Mouse (Mus musculus): Measurements from ENCODE around the gene Gstm5. TPM values are rescaled to one million over a fixed set of nuclear protein-coding genes. Genes with fewer than 3 reads are reported as not detected.

Gstm5 gene
- polyA plus RNA-seq (2012; fragmentation: generic; extraction: Trizol): 20.7 TPM
- long read RNA-seq, experiment 1, transcript Gstm5-201 (8 exons, 945 nt): major isoform, 46 of 51 reads
- long read RNA-seq, experiment 1, partial matches to known transcripts: 2 of 51 reads
- long read RNA-seq, experiment 1, other reads (novel, unspliced or antisense): 1 of 51 reads
- long read RNA-seq, experiment 2, transcript Gstm5-201 (8 exons, 945 nt): major isoform, 6 of 7 reads
- long read RNA-seq, experiment 2, partial matches to known transcripts: 0 of 7 reads
- long read RNA-seq, experiment 2, other reads (novel, unspliced or antisense): 0 of 7 reads

DNA sequence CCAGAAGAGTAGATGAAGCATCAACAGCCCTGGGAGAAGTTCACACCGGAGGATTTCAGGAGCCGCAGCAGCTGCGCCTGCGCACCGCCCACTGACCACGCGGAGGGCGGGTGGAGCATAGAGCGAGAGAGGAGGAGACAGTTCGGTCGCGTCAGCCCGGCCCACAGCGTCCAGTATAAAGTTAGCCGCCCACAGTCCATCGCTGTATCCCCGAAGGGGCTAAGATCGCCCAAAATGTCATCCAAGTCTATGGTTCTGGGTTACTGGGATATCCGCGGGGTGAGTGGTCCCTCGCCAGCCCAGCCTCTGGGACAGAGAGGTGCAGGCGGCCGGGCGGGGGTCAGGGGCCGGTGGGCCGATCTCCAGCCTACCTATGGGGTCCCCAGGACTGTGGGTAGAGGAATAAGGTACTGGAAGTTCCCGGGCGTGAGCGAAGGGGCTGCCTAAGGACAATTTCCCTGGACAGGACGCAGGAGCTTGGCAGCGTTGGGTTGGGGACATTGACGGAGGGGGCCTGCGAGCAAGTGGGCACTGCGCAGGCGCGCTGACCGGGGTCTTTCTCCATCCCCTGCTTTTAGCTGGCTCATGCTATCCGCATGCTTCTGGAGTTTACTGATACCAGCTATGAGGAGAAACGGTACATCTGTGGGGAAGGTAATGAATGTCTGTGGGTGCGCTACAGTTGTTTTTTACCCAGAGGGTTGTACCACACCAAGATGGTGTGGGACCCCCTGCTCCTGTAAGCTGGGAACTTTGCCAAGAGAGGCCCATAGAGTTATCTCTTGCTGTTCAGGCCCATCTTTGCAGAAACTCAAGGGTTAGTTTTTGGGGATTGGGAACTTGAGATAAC, at the start of gene Gstm5:
TSS of gene Gstm5 (plus strand) at position 102 of the 850 bp plus-strand sequence.
- no peak for TF ChIP-seq MYOG (IDR thresholded peaks at IDR 0.05; ENCODE audit: control insufficient read depth, extremely low read depth, insufficient read length)
- no peak for TF ChIP-seq MYOD1 (IDR thresholded peaks at IDR 0.05; ENCODE audit: control insufficient read depth, insufficient read length, low read depth)
- no peak for TF ChIP-seq CEBPB (IDR thresholded peaks at IDR 0.05; ENCODE audit: low read depth)
- no peak for TF ChIP-seq USF1 (IDR thresholded peaks at IDR 0.05; ENCODE audit: low read depth)
- peak; percentile 55 for TF ChIP-seq MAX (IDR thresholded peaks at IDR 0.05)
- no peak for TF ChIP-seq FOSL1 (IDR thresholded peaks at IDR 0.05; ENCODE audit: insufficient read depth, low read length, poor library complexity, severe bottlenecking)

DNA sequence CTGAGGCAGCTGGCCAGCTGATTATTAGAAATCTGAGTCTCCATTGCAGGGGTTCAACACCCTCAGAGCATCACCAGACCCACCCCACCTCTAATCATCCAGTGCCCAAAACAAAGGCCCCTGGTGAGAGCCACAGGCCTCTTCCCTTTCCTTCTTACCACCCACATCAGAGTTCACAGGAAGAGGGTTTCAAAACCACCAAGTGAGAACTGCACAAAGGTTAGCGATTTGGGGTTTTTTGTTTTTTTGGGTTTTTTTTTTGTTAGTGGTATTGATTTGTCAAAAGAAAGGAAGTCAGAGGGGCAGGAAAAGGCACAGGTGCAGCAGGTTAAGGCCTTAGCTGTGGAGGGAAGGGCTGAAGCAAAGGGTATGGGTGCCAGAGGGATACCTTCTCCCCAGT, 49.4 kb upstream of the Gstm5 start:
- no peaks in the 10 kb centered on the region for H3K79me2 ChIP-seq (ENCODE audit: control insufficient read depth, insufficient read depth)
- no peak for TF ChIP-seq FOSL1 (IDR thresholded peaks at IDR 0.05; ENCODE audit: insufficient read depth, low read length, poor library complexity, severe bottlenecking)
- TF ChIP-seq CEBPB (IDR thresholded peaks at IDR 0.05; ENCODE audit: low read depth): no peak
- no peak for TF ChIP-seq MAX (IDR thresholded peaks at IDR 0.05)
- TF ChIP-seq MYOG (IDR thresholded peaks at IDR 0.05; ENCODE audit: control insufficient read depth, extremely low read depth, insufficient read length): no peak
- no peak for TF ChIP-seq MYOD1 (IDR thresholded peaks at IDR 0.05; ENCODE audit: control insufficient read depth, insufficient read length, low read depth)
- TF ChIP-seq CTCF (IDR thresholded peaks at IDR 0.05; ENCODE audit: control insufficient read depth, insufficient read depth, insufficient read length): no peak
- no peak for TF ChIP-seq USF1 (IDR thresholded peaks at IDR 0.05; ENCODE audit: low read depth)
- H3ac ChIP-seq (ENCODE audit: control insufficient read depth, insufficient read length, low read depth): no peak overlapping the region
- H3K36me3 ChIP-seq (ENCODE audit: control insufficient read depth, insufficient read depth): no peaks in the 10 kb centered on the region
- H3K27me3 ChIP-seq (ENCODE audit: control insufficient read depth, insufficient read depth, insufficient read length): no peaks in the 10 kb centered on the region
- H3K79me3 ChIP-seq (ENCODE audit: low read depth): no peaks in the 10 kb centered on the region
- H3K4me3 ChIP-seq (ENCODE audit: insufficient read depth, poor library complexity, severe bottlenecking): no peak overlapping the region

More for the DNA sequence above, at the start of gene Gstm5:
- peak within 1 kb of the TSS; percentile 60 for H3ac ChIP-seq (ENCODE audit: control insufficient read depth, insufficient read length, low read depth)
- H3K79me3 ChIP-seq (ENCODE audit: low read depth): no peaks in the 10 kb centered on the region
- peak within 1 kb of the TSS; percentile 25 for H3K4me3 ChIP-seq (ENCODE audit: insufficient read depth, poor library complexity, severe bottlenecking)
- no peaks in the 10 kb centered on the region for H3K79me2 ChIP-seq (ENCODE audit: control insufficient read depth, insufficient read depth)
- H3K27me3 ChIP-seq (ENCODE audit: control insufficient read depth, insufficient read depth, insufficient read length): peaks cover 3% of the 10 kb centered on the region
- H3K36me3 ChIP-seq (ENCODE audit: control insufficient read depth, insufficient read depth): no peaks in the 10 kb centered on the region

DNA sequence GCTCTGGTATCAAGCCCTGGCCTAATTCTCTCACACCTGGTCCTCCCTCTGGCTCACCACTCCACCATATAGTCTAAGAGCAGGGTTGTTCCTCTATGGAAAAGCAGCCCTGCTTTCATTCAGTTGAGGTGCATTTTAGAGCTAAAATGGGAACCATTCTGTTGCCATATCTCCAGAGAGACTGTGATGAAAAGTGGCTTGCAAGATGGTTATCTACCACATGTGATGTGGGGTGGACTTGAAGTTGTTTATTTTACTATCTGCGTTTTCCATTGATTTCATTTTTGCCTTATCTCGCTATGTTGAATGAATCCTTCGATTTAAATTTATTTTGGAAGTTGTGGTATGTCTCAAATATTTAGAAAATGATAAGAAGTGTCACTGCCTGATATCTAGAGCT, 48.8 kb upstream of the Gstm5 start:
- TF ChIP-seq FOSL1 (IDR thresholded peaks at IDR 0.05; ENCODE audit: insufficient read depth, low read length, poor library complexity, severe bottlenecking) (no peak), MYOG (IDR thresholded peaks at IDR 0.05; ENCODE audit: control insufficient read depth, extremely low read depth, insufficient read length) (no peak), MAX (IDR thresholded peaks at IDR 0.05) (no peak), CTCF (IDR thresholded peaks at IDR 0.05; ENCODE audit: control insufficient read depth, insufficient read depth, insufficient read length) (no peak), CEBPB (IDR thresholded peaks at IDR 0.05; ENCODE audit: low read depth) (no peak), USF1 (IDR thresholded peaks at IDR 0.05; ENCODE audit: low read depth) (no peak), MYOD1 (IDR thresholded peaks at IDR 0.05; ENCODE audit: control insufficient read depth, insufficient read length, low read depth) (no peak)
- Histone ChIP-seq H3K4me3 (ENCODE audit: insufficient read depth, poor library complexity, severe bottlenecking) (no peak overlapping the region), H3K79me3 (ENCODE audit: low read depth) (no peaks in the 10 kb centered on the region), H3ac (ENCODE audit: control insufficient read depth, insufficient read length, low read depth) (no peak overlapping the region), H3K36me3 (ENCODE audit: control insufficient read depth, insufficient read depth) (no peaks in the 10 kb centered on the region), H3K79me2 (ENCODE audit: control insufficient read depth, insufficient read depth) (no peaks in the 10 kb centered on the region), H3K27me3 (ENCODE audit: control insufficient read depth, insufficient read depth, insufficient read length) (no peaks in the 10 kb centered on the region)

DNA sequence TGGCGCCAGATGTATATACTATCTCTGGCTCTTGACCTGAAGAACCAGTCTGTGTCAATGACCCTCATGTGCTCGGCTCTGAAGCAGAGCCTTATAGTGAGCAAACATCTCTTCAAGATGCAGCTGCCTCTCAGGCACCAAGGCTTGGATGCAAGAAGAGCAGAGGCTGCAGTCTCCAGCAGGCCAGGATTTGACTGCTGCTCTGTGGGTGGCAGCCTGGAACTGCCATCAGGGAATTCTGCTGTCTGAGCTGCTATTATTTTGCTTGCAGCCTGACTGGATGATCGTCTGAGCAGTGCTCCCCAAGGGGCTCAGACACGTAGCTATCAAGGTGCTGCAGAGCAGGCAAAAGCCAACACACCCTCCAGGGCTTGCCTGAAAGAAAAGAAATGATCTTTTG, 47.5 kb upstream of the Gstm5 start:
- no peak overlapping the region for H3ac ChIP-seq (ENCODE audit: control insufficient read depth, insufficient read length, low read depth)
- H3K79me2 ChIP-seq (ENCODE audit: control insufficient read depth, insufficient read depth): no peaks in the 10 kb centered on the region
- TF ChIP-seq MYOD1 (IDR thresholded peaks at IDR 0.05; ENCODE audit: control insufficient read depth, insufficient read length, low read depth) (no peak), MYOG (IDR thresholded peaks at IDR 0.05; ENCODE audit: control insufficient read depth, extremely low read depth, insufficient read length) (no peak), FOSL1 (IDR thresholded peaks at IDR 0.05; ENCODE audit: insufficient read depth, low read length, poor library complexity, severe bottlenecking) (no peak), CEBPB (IDR thresholded peaks at IDR 0.05; ENCODE audit: low read depth) (no peak), CTCF (IDR thresholded peaks at IDR 0.05; ENCODE audit: control insufficient read depth, insufficient read depth, insufficient read length) (no peak), USF1 (IDR thresholded peaks at IDR 0.05; ENCODE audit: low read depth) (no peak), MAX (IDR thresholded peaks at IDR 0.05) (no peak)
- no peaks in the 10 kb centered on the region for H3K79me3 ChIP-seq (ENCODE audit: low read depth)
- no peak overlapping the region for H3K4me3 ChIP-seq (ENCODE audit: insufficient read depth, poor library complexity, severe bottlenecking)
- no peaks in the 10 kb centered on the region for H3K27me3 ChIP-seq (ENCODE audit: control insufficient read depth, insufficient read depth, insufficient read length)
- no peaks in the 10 kb centered on the region for H3K36me3 ChIP-seq (ENCODE audit: control insufficient read depth, insufficient read depth)

GRCm38 (mm10) chr3:107849000-107849692, 46.5 kb upstream of the Gstm5 start:
- Histone ChIP-seq H3K79me3 (ENCODE audit: low read depth) (no peaks in the 10 kb centered on the region), H3K27me3 (ENCODE audit: control insufficient read depth, insufficient read depth, insufficient read length) (no peaks in the 10 kb centered on the region), H3K36me3 (ENCODE audit: control insufficient read depth, insufficient read depth) (no peaks in the 10 kb centered on the region), H3ac (ENCODE audit: control insufficient read depth, insufficient read length, low read depth) (no peak overlapping the region), H3K79me2 (ENCODE audit: control insufficient read depth, insufficient read depth) (no peaks in the 10 kb centered on the region), H3K4me3 (ENCODE audit: insufficient read depth, poor library complexity, severe bottlenecking) (no peak overlapping the region)
- no peak for TF ChIP-seq USF1 (IDR thresholded peaks at IDR 0.05; ENCODE audit: low read depth)
- TF ChIP-seq CTCF (IDR thresholded peaks at IDR 0.05; ENCODE audit: control insufficient read depth, insufficient read depth, insufficient read length): no peak
- TF ChIP-seq CEBPB (IDR thresholded peaks at IDR 0.05; ENCODE audit: low read depth): no peak
- no peak for TF ChIP-seq MAX (IDR thresholded peaks at IDR 0.05)
- TF ChIP-seq MYOG (IDR thresholded peaks at IDR 0.05; ENCODE audit: control insufficient read depth, extremely low read depth, insufficient read length): no peak
- no peak for TF ChIP-seq FOSL1 (IDR thresholded peaks at IDR 0.05; ENCODE audit: insufficient read depth, low read length, poor library complexity, severe bottlenecking)
